Mouse (Mus musculus) neutrophil, adult 5-6 weeks (primary cell): ENCODE data around the gene March4. TPM values are rescaled to one million over a fixed set of nuclear protein-coding genes. Genes with fewer than 3 reads are reported as not detected.

Source experiments
- ATAC-seq: fragments of 151-379, 151-347 bp; 2 replicates; pipeline ENCODE4 v1.8.0; 2017; ENCODE audit warnings: mild to moderate bottlenecking, moderate TSS enrichment; ENCODE audit not compliant: insufficient number of reproducible peaks, poor library complexity, low FRiP score, severe bottlenecking; ENCODE audit errors: extremely low read depth
- total RNA-seq: library from RNA; stranded (forward); fragments of 200-1000 nt; gene quantifications from 2 replicates; pipeline ENCODE4 v1.2.3, GENCODE M21; 2017

March4 gene
- total RNA-seq, 1 experiment from 2014 or later: not detected

DNA sequence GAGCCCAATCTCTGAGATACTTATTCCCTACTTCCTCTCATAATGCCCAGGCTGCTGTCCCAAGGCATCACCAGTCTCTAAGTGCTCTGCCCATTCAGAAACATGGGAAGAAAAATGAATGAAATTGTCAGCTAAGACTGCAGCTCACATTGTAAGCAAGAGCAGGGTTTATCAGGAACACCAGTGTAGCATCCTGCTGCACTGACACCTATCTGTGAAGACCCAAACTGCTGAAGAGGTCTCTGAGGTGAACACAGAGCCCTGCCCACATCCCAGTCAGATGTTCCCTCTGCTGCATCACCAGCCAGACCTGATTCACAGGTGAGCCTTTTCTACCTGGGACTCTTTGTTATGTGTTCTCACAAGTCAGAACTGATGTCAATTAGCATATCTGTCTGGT lies 3.3 kb downstream of the March4 start:
- no peak for ATAC-seq

DNA sequence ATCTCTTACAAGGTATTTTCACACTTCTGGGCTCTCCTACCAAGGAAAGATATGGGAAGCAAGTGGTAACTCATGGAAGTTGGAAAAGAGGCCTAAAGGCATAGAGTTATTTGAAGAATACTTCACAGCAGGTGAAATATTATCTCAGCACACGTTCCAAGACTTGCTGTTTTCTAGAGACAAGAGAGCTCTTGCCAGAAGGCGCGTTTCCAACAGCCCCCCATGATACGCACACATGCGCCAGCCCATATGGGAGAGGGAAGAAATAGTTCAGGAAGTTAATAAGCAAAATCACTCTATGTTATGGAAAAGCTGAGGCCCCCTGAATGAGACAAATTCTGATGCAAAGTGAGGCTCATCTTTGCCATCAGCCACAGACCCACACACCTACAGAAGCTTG lies 3.8 kb downstream of the March4 start:
- no peak for ATAC-seq

- no peak for ATAC-seq
Observed at GRCm38 (mm10) chr1:72530516-72531196, 6.1 kb downstream of the March4 start.

GRCm38 (mm10) chr1:72529192-72529591 lies 7.5 kb downstream of the March4 start:
- ATAC-seq: no peak

DNA sequence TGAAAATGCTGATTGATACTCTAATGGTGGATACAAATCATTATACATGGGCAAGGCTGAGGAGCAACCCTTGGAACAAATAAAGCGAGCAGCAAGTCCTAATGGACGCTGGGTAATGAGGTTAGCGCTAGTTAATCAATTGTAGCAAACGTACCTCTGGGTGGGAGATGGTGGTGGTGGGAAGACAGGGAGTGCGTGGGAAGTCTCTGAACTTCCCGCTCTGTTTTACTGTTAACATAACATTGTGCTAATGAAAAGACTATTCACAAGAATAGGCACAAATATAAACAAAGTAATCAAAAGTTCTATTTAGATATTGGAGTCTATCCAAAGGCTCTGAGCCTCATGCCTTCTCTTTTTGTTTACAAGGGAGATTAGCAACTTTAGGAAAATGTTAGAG lies 13.1 kb downstream of the March4 start:
- ATAC-seq: no peak

DNA sequence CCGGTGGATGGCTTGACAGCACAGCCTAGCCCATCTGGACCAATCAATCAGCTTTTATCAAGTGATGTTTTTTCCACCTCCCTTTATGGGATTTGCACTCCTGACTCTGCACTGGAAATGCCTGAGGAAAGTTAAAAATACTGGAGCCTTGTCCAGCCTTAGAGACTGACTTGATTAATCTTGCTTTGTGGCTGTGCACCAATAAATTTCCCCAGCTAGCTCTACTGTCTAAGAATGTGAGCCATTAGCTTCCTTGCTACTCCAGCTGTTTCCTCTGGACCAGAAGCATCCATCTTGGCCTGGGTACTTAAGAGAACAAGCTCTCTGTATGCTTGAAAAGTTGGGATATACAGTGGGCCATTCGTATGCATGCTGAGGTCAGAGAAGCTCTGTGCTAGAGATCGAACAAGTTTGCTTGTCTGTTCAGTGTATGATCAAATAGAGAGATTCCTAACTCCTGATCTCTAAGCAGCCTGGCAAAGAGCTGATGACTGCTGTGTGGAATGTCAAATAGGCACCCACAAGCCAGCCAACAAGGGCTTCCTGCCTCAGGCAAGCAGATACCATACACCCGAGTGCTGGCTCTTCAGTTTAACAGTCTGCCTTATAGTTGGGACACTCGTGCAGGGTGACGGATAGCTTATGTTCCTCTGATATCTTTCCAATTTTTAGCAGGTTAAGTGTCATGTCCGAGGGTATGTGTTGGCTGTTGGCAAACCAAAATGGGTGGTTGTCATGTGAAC lies 25.8 kb downstream of the March4 start:
- ATAC-seq: no peak

DNA sequence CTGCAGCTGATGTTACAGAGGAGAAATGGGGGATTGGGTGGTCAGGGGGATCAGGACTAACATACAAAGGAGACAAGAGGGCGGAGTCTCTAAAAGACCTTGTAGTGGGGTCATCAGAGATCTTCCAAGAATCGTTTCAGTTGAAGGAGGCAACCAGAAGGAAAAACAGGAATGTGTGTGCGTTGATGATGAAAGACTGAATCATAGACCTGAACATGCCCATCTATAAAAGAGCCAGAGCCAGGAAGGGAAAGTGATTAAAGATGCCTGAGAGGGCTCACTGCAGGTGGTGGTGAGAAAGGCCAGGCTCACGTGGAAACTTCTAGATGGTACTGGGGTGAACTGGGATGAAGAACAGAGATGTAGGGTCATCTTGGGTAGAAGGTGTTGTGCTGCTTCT lies 27.2 kb downstream of the March4 start:
- ATAC-seq: no peak

DNA sequence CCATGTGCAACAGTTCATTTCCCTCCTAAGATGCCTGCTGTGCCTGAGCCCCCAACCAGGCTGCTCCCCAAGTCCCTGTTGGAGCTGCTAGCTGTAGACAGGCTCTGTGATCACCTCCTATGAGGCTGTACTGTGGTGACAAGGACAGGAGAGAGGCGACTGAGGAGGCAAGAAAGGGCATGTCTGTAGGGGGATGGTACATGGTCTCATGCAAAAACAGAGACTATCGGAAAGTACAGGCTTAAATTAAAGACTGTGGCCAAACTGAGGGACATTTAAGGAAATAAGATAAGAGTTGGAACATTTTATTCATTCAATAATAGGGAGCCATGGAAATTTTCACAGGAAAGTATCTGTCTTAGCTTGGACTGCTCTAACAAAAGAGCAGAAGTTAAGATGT lies 29.1 kb downstream of the March4 start:
- ATAC-seq: no peak

- ATAC-seq: no peak
Observed at GRCm38 (mm10) chr1:72506202-72506601, 30.5 kb downstream of the March4 start.

GRCm38 (mm10) chr1:72497609-72498008 lies 39.1 kb downstream of the March4 start:
- ATAC-seq: no peak

GRCm38 (mm10) chr1:72493454-72493853 lies 43.3 kb downstream of the March4 start:
- no peak for ATAC-seq

DNA sequence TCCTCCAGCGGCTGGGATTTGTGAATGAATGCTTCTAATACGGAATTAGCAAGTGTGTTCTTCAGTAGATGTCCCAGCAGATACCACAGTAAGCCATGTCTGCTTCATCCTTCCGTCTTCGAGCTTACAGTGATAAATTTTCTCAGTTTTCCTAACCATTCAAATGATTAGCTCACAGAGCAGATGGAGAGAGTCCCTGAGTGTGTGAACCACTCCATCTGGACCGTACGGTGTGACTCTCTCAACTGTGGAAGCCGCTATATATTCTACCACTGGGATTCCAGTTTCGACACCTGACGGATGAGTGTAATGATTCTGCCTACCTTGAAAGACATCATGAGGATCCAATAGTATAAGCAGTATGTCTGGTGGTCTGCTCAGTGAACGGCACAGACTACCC lies 44.1 kb downstream of the March4 start:
- ATAC-seq: no peak

- ATAC-seq: no peak
Observed at GRCm38 (mm10) chr1:72491307-72491706, 45.4 kb downstream of the March4 start.

GRCm38 (mm10) chr1:72490801-72491200 lies 45.9 kb downstream of the March4 start:
- ATAC-seq: no peak

DNA sequence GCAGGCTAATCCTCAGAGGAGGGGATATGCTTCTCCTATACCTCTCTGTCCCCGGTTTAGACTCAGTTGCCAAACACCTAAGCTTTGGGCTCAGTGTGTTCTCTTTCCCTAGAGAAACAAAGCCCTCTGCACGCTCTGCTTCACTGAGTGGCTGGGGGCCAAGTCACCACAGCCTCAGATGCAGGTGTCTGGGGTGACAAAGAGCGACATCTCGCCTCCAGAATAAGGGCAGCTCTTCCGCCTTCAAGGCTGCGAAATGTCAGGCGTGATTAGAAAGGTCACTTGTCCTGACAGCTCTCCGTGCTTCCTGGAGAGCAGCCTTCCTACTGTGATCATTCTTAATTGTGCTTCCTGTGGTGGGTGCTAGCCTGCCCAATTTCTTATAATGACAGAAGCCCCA lies 46.5 kb downstream of the March4 start:
- no peak for ATAC-seq

- no peak for ATAC-seq
Observed at GRCm38 (mm10) chr1:72476594-72476993, 60.1 kb downstream of the March4 start.

- ATAC-seq: no peak
Observed at GRCm38 (mm10) chr1:72469075-72469474, 67.7 kb downstream of the March4 start.

DNA sequence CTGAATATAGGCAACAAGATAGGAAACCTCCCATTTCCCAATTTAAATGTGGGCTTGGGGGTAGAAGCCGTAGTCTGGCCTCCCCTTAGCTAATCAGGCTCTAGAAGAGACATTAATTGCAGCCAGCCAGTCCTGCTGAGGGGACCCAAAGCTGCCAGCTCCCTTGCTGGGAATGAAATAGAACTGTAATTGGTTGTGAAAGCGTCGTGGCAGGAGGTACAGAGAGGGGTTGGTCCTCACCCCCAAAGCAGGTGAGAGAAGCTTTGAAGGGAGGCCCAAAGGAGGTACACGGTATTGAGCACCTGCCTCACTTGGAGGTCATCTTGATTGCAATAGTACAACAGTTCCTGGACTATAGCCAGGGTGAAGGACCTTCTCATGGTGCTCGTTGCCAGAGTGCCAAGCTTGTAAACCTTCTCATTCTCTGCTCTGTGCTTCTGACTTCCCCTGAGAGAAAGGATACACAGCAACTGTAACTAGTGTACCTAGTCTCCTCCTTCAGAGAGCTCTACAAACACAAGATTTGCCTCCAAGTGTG lies 68.2 kb downstream of the March4 start:
- ATAC-seq: no peak

- ATAC-seq: no peak
Observed at GRCm38 (mm10) chr1:72464926-72465583, 71.7 kb downstream of the March4 start.

- ATAC-seq: no peak
Observed at GRCm38 (mm10) chr1:72462516-72462915, 74.2 kb downstream of the March4 start.
